Mouse (Mus musculus): ENCODE measurements at regions not wholly inside any gene's neighbourhood (a gene's known extent, or its start where the extent isn't known, plus 50 kb on each side); places are given as distances from the start of the nearest gene placed in this dataset.
A peak's percentile ranks its signal among the peaks of the same experiment; 100 is the strongest.

- no peak for ATAC-seq
- WGBS, result 85% methylated on average over 4 of the region's 4 CpGs
- H3K4me1 ChIP-seq (ENCODE audit: control insufficient read depth, insufficient read depth, low read length), result no peaks in the 10 kb centered on the region
- H3K4me2 ChIP-seq (ENCODE audit: low read depth, low read length), result no peak overlapping the region
- H3K27me3 ChIP-seq (replicated peaks; ENCODE audit: control insufficient read depth, insufficient read depth, low read length), result no peaks in the 10 kb centered on the region
- no peak overlapping the region for H3K27ac ChIP-seq (ENCODE audit: low read length)
- H3K9ac ChIP-seq (ENCODE audit: low read depth, low read length), result no peak overlapping the region
- H3K9me3 ChIP-seq (ENCODE audit: control insufficient read depth, low read length), result no peaks in the 10 kb centered on the region
- H3K36me3 ChIP-seq (ENCODE audit: control insufficient read depth, insufficient read depth, low read length), result no peaks in the 10 kb centered on the region
- no peak overlapping the region for H3K4me3 ChIP-seq (ENCODE audit: low read length)
These were observed 214.8 kb upstream of the Tbl1xr1 start for GRCm38 (mm10) chr3:21861636-21861970.

- Histone ChIP-seq H3K36me3 (ENCODE audit: control insufficient read depth, insufficient read depth, low read length) (no peaks in the 10 kb centered on the region), H3K4me2 (ENCODE audit: low read depth, low read length) (no peak overlapping the region), H3K4me3 (ENCODE audit: low read length) (no peak overlapping the region), H3K9me3 (ENCODE audit: control insufficient read depth, low read length) (no peaks in the 10 kb centered on the region), H3K9ac (ENCODE audit: low read depth, low read length) (no peak overlapping the region), H3K4me1 (ENCODE audit: control insufficient read depth, insufficient read depth, low read length) (no peaks in the 10 kb centered on the region), H3K27ac (ENCODE audit: low read length) (no peak overlapping the region), H3K27me3 (replicated peaks; ENCODE audit: control insufficient read depth, insufficient read depth, low read length) (no peaks in the 10 kb centered on the region)
- no peak for ATAC-seq
- 52% methylated on average over 5 of the region's 5 CpGs for WGBS
These were observed 212.1 kb upstream of the Tbl1xr1 start for GRCm38 (mm10) chr3:21864391-21864790.

GRCm38 (mm10) chr3:21865856-21866255, 210.6 kb upstream of the Tbl1xr1 start:
- Histone ChIP-seq H3K27me3 (replicated peaks; ENCODE audit: control insufficient read depth, insufficient read depth, low read length) (no peaks in the 10 kb centered on the region), H3K9ac (ENCODE audit: low read depth, low read length) (no peak overlapping the region), H3K4me2 (ENCODE audit: low read depth, low read length) (no peak overlapping the region), H3K36me3 (ENCODE audit: control insufficient read depth, insufficient read depth, low read length) (no peaks in the 10 kb centered on the region), H3K4me3 (ENCODE audit: low read length) (no peak overlapping the region), H3K9me3 (ENCODE audit: control insufficient read depth, low read length) (no peaks in the 10 kb centered on the region), H3K4me1 (ENCODE audit: control insufficient read depth, insufficient read depth, low read length) (no peaks in the 10 kb centered on the region), H3K27ac (ENCODE audit: low read length) (no peak overlapping the region)
- 91% methylated on average over 1 of the region's 1 CpGs for WGBS
- ATAC-seq, result no peak

DNA sequence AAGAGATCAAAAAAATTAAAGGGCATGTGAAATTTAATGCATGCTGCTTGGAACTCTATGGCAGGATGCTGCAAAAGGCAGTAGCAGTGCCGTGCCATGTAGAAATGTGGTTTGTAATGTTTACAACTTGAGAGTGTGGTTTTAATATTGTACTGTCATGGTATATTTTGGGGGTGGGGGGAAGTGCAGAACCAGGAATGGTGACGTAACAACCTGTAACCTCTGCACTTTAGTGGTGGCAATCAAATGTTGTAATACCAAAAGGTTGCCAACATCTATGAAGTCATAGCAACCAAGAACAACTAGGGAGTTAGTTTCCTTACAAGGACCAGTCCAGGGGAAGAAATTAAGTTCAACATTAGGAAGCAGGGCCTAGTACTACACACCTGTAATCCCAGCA, 198.1 kb upstream of the Tbl1xr1 start:
- H3K4me1 ChIP-seq (ENCODE audit: control insufficient read depth, insufficient read depth, low read length), result no peaks in the 10 kb centered on the region
- no peak for ATAC-seq
- no peak overlapping the region for H3K4me2 ChIP-seq (ENCODE audit: low read depth, low read length)
- 80% methylated on average over 2 of the region's 2 CpGs for WGBS
- no peak overlapping the region for H3K9ac ChIP-seq (ENCODE audit: low read depth, low read length)
- no peaks in the 10 kb centered on the region for H3K9me3 ChIP-seq (ENCODE audit: control insufficient read depth, low read length)
- no peaks in the 10 kb centered on the region for H3K27me3 ChIP-seq (replicated peaks; ENCODE audit: control insufficient read depth, insufficient read depth, low read length)
- H3K36me3 ChIP-seq (ENCODE audit: control insufficient read depth, insufficient read depth, low read length), result no peaks in the 10 kb centered on the region
- H3K4me3 ChIP-seq (ENCODE audit: low read length), result no peak overlapping the region
- H3K27ac ChIP-seq (ENCODE audit: low read length), result no peak overlapping the region

GRCm38 (mm10) chr3:21884216-21884615, 192.2 kb upstream of the Tbl1xr1 start:
- WGBS, result 69% methylated on average over 3 of the region's 3 CpGs
- Histone ChIP-seq H3K4me1 (ENCODE audit: control insufficient read depth, insufficient read depth, low read length) (no peaks in the 10 kb centered on the region), H3K4me2 (ENCODE audit: low read depth, low read length) (no peak overlapping the region), H3K4me3 (ENCODE audit: low read length) (no peak overlapping the region), H3K9ac (ENCODE audit: low read depth, low read length) (no peak overlapping the region), H3K27me3 (replicated peaks; ENCODE audit: control insufficient read depth, insufficient read depth, low read length) (no peaks in the 10 kb centered on the region), H3K9me3 (ENCODE audit: control insufficient read depth, low read length) (no peaks in the 10 kb centered on the region), H3K36me3 (ENCODE audit: control insufficient read depth, insufficient read depth, low read length) (no peaks in the 10 kb centered on the region), H3K27ac (ENCODE audit: low read length) (no peak overlapping the region)
- ATAC-seq, result no peak

DNA sequence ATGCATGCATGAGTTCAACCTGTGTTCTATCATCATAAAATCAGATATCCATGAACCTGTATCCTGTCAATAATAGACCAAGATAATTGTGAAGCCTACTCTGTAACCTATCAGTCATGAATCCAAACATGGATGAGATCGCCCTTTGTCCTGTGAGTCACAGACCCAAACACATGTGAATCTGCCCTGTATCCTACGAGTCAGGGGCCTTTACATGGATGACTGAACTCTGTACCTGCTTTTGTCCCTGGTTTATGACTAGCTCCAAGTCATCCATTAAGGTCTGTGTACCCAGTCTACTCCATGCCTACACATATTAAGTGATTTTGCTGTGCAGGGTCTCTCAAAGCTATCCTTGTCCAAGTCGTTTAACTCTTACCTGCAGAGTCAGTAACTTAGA, 187.7 kb upstream of the Tbl1xr1 start:
- Histone ChIP-seq H3K4me2 (ENCODE audit: low read depth, low read length) (no peak overlapping the region), H3K4me1 (ENCODE audit: control insufficient read depth, insufficient read depth, low read length) (no peaks in the 10 kb centered on the region), H3K9ac (ENCODE audit: low read depth, low read length) (no peak overlapping the region), H3K27me3 (replicated peaks; ENCODE audit: control insufficient read depth, insufficient read depth, low read length) (no peaks in the 10 kb centered on the region), H3K4me3 (ENCODE audit: low read length) (no peak overlapping the region), H3K27ac (ENCODE audit: low read length) (no peak overlapping the region), H3K36me3 (ENCODE audit: control insufficient read depth, insufficient read depth, low read length) (no peaks in the 10 kb centered on the region), H3K9me3 (ENCODE audit: control insufficient read depth, low read length) (no peaks in the 10 kb centered on the region)
- 78% methylated on average over 3 of the region's 3 CpGs for WGBS
- no peak for ATAC-seq

DNA sequence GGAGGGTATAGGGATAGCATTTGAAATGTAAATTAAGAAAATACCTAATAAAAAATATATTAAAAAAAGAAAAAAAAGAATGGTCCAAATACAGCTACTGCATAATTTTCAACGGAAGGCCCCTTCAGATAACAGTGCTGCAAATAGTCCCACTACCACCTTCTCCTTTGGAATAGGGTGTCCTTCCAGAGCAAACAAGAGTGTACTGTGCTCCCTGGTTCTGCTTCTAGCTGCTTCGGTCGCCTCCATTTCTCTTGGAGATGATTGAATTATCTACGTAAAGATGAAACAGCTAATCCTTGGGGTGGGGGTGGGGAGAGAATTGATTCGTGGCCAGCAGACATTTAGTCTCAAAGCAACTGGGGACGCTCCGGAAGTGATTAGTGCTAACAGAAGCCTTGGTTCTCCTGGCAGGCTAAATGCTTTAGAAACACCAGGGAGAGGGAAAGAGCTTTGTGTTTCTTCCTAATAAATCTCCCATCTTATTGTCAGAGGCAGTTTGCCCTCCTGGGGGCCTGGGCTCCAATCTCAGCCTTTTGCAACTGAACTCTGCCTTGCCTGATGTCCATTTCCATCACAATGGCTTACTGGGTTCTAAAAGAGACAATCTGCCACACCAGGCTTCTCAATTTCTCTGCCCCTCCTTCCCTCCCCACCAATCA, 184.5 kb upstream of the Tbl1xr1 start:
- Histone ChIP-seq H3K4me1 (ENCODE audit: control insufficient read depth, insufficient read depth, low read length) (no peaks in the 10 kb centered on the region), H3K4me3 (ENCODE audit: low read length) (no peak overlapping the region), H3K36me3 (ENCODE audit: control insufficient read depth, insufficient read depth, low read length) (no peaks in the 10 kb centered on the region), H3K27me3 (replicated peaks; ENCODE audit: control insufficient read depth, insufficient read depth, low read length) (no peaks in the 10 kb centered on the region), H3K9ac (ENCODE audit: low read depth, low read length) (no peak overlapping the region), H3K27ac (ENCODE audit: low read length) (no peak overlapping the region), H3K4me2 (ENCODE audit: low read depth, low read length) (no peak overlapping the region), H3K9me3 (ENCODE audit: control insufficient read depth, low read length) (no peaks in the 10 kb centered on the region)
- no peak for ATAC-seq
- WGBS, result 45% methylated on average over 7 of the region's 7 CpGs

- Histone ChIP-seq H3K9ac (ENCODE audit: low read depth, low read length) (no peak overlapping the region), H3K36me3 (ENCODE audit: control insufficient read depth, insufficient read depth, low read length) (no peaks in the 10 kb centered on the region), H3K27ac (ENCODE audit: low read length) (no peak overlapping the region), H3K4me3 (ENCODE audit: low read length) (no peak overlapping the region), H3K4me1 (ENCODE audit: control insufficient read depth, insufficient read depth, low read length) (no peaks in the 10 kb centered on the region), H3K9me3 (ENCODE audit: control insufficient read depth, low read length) (no peaks in the 10 kb centered on the region), H3K27me3 (replicated peaks; ENCODE audit: control insufficient read depth, insufficient read depth, low read length) (no peaks in the 10 kb centered on the region), H3K4me2 (ENCODE audit: low read depth, low read length) (no peak overlapping the region)
- 56% methylated on average over 8 of the region's 8 CpGs for WGBS
- ATAC-seq, result no peak
These were observed 183.5 kb upstream of the Tbl1xr1 start for GRCm38 (mm10) chr3:21892864-21893404.

GRCm38 (mm10) chr3:21895551-21895950, 180.9 kb upstream of the Tbl1xr1 start:
- Histone ChIP-seq H3K4me3 (ENCODE audit: low read length) (no peak overlapping the region), H3K27me3 (replicated peaks; ENCODE audit: control insufficient read depth, insufficient read depth, low read length) (no peaks in the 10 kb centered on the region), H3K9me3 (ENCODE audit: control insufficient read depth, low read length) (no peaks in the 10 kb centered on the region), H3K4me2 (ENCODE audit: low read depth, low read length) (no peak overlapping the region), H3K27ac (ENCODE audit: low read length) (no peak overlapping the region), H3K36me3 (ENCODE audit: control insufficient read depth, insufficient read depth, low read length) (no peaks in the 10 kb centered on the region), H3K9ac (ENCODE audit: low read depth, low read length) (no peak overlapping the region), H3K4me1 (ENCODE audit: control insufficient read depth, insufficient read depth, low read length) (no peaks in the 10 kb centered on the region)
- peak; percentile 87 for ATAC-seq
- WGBS, result 67% methylated on average over 2 of the region's 2 CpGs

DNA sequence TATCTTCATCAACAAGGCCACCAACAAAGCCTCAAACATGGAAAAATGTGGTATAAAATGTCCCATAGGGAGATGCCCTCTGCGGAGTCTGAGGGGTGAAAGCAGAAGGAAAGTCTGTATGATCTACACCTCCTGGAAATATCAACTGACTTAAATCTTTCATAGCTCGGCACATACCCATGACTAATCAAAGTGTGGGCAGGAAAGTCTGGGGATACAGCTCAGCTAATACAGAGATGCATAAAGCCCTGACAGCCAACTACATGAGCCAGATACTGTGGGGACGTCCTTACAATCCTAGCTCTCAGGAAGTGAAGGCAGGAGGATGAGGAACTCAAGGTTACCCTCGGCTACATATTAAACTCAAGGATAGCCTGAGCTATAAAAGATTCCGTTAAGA, 178.2 kb upstream of the Tbl1xr1 start:
- Histone ChIP-seq H3K36me3 (ENCODE audit: control insufficient read depth, insufficient read depth, low read length) (no peaks in the 10 kb centered on the region), H3K27ac (ENCODE audit: low read length) (no peak overlapping the region), H3K4me1 (ENCODE audit: control insufficient read depth, insufficient read depth, low read length) (no peaks in the 10 kb centered on the region), H3K27me3 (replicated peaks; ENCODE audit: control insufficient read depth, insufficient read depth, low read length) (no peaks in the 10 kb centered on the region), H3K4me3 (ENCODE audit: low read length) (no peak overlapping the region), H3K9me3 (ENCODE audit: control insufficient read depth, low read length) (no peaks in the 10 kb centered on the region), H3K4me2 (ENCODE audit: low read depth, low read length) (no peak overlapping the region), H3K9ac (ENCODE audit: low read depth, low read length) (no peak overlapping the region)
- 77% methylated on average over 5 of the region's 5 CpGs for WGBS
- ATAC-seq, result no peak
